Mouse (Mus musculus) G1E (cell line): ENCODE data around the gene Cwc22.

ENCODE experiments used
- CTCF ChIP-seq: IDR thresholded peaks from 2 replicates; pipeline ENCODE4 v1.5.1; 2012; ENCODE audit warnings: low read depth, low read length, inconsistent platforms, mixed read lengths
- GATA1 ChIP-seq: IDR thresholded peaks from 2 replicates; pipeline ENCODE4 v1.6.1; 2012; ENCODE audit warnings: borderline replicate concordance, low read length, inconsistent platforms, mixed read lengths
- POLR2AphosphoS5 ChIP-seq: IDR thresholded peaks from 2 replicates; pipeline ENCODE4 v1.6.1; 2012; ENCODE audit warnings: low read depth, low read length, inconsistent platforms; ENCODE audit not compliant: insufficient replicate concordance
- TAL1 ChIP-seq: conservative IDR thresholded peaks from 2 replicates; pipeline ENCODE4 v1.6.1; 2012; ENCODE audit warnings: low read depth, low read length, inconsistent platforms, mixed read lengths

- TF ChIP-seq CTCF (no peak), GATA1 (no peak), POLR2AphosphoS5 (no peak), TAL1 (no peak)
These were observed 60.6 kb downstream of the Cwc22 start for GRCm38 (mm10) chr2:77885491-77886130.
